Mouse (Mus musculus) ES-E14 (cell line): ENCODE results near the gene Sdhb. TPM values are rescaled to one million over a fixed set of nuclear protein-coding genes. Genes with fewer than 3 reads are reported as not detected.

Experiments used
- DNase-seq: peaks from one replicate; pipeline ENCODE4 v3.0.0-alpha.2; 2013; ENCODE audit warnings: low read depth, low spot score
- H3K27ac ChIP-seq: 2 replicates; pipeline ENCODE4 v1.5.1; 2012; ENCODE audit warnings: low read depth, mild to moderate bottlenecking, low read length, moderate library complexity, mixed read lengths; ENCODE audit not compliant: poor library complexity, insufficient read depth, severe bottlenecking
- H3K36me3 ChIP-seq: 2 replicates; pipeline ENCODE4 v1.6.1; 2012; ENCODE audit warnings: mild to moderate bottlenecking, low read length, moderate library complexity, mixed read lengths; ENCODE audit not compliant: control insufficient read depth, poor library complexity, insufficient read depth, severe bottlenecking
- H3K4me1 ChIP-seq, 2 experiments: fragments of 150-350 bp in 1 of 2; sonication (generic) in 1 of 2; 2 replicates each; pipeline ENCODE4 v1.6.1; 2012; ENCODE audit warnings: low read length in 2 of 2, mild to moderate bottlenecking in 1 of 2, mixed read lengths in 1 of 2; ENCODE audit not compliant: control insufficient read depth in 2 of 2, insufficient read depth in 2 of 2, poor library complexity in 1 of 2
- H3K4me3 ChIP-seq, 2 experiments: fragments of 150-350 bp in 1 of 2; sonication (generic) in 1 of 2; 2 replicates each; pipeline ENCODE4 v1.5.1; 2012; ENCODE audit warnings: low read length in 2 of 2, low read depth in 1 of 2, mild to moderate bottlenecking in 1 of 2, mixed read lengths in 1 of 2; ENCODE audit not compliant: insufficient read depth in 1 of 2, poor library complexity in 1 of 2, severe bottlenecking in 1 of 2
- H3K9ac ChIP-seq: 2 replicates; pipeline ENCODE4 v1.6.1; 2012; ENCODE audit warnings: low read depth, mild to moderate bottlenecking, low read length, mixed read lengths; ENCODE audit not compliant: poor library complexity, insufficient read depth, severe bottlenecking
- H3K9me3 ChIP-seq: fragments of 150-350 bp; sonication (generic); 2 replicates; pipeline ENCODE4 v1.6.1; 2012; ENCODE audit warnings: low read depth, mild to moderate bottlenecking, low read length; ENCODE audit not compliant: control insufficient read depth, insufficient read depth
- CHD2 ChIP-seq: IDR thresholded peaks from 2 replicates; pipeline ENCODE4 v1.6.1; 2014; ENCODE audit warnings: mild to moderate bottlenecking, low read depth, low read length, inconsistent platforms
- HCFC1 ChIP-seq: IDR thresholded peaks from 2 replicates; pipeline ENCODE4 v1.6.1; 2012; ENCODE audit warnings: low read length, inconsistent platforms, borderline replicate concordance; ENCODE audit not compliant: insufficient read depth
- MAFK ChIP-seq: IDR thresholded peaks from 2 replicates; pipeline ENCODE4 v1.6.1; 2014; ENCODE audit warnings: mild to moderate bottlenecking, low read depth, low read length, inconsistent platforms; ENCODE audit not compliant: insufficient read depth
- ZC3H11A ChIP-seq: IDR thresholded peaks from 2 replicates; pipeline ENCODE4 v1.6.1; 2012; ENCODE audit warnings: low read depth, mild to moderate bottlenecking, inconsistent platforms, low read length, borderline replicate concordance
- ZNF384 ChIP-seq: IDR thresholded peaks from 2 replicates; pipeline ENCODE4 v1.6.1; 2012; ENCODE audit warnings: low read depth, low read length, inconsistent platforms
- in situ Hi-C, 2 experiments: fragments of 600-800 bp; cut with MboI; formaldehyde crosslinking; loops; one replicate each; pipeline ENCODE4 v1.15.1; 2025; ENCODE audit warnings: low sequenced_read_pairs in 2 of 2, inconsistent platforms in 1 of 2; ENCODE audit not compliant: unreplicated experiment in 2 of 2
- total RNA-seq: library from RNA; depleted of rRNA; stranded (reverse); fragments of 300-350 nt; gene quantifications from 2 replicates; pipeline ENCODE4 v1.2.3, GENCODE M21; 2012

Gene Sdhb
- total RNA-seq, 1 experiment: 135 TPM

GRCm38 (mm10) chr4:140987476-140987875, 26.5 kb downstream of the Sdhb start:
- Histone ChIP-seq H3K9ac (peak overlapping the region; percentile 87), H3K4me1 (peaks cover 2 to 13% of the 10 kb centered on the region in 2 experiments; a peak in 3 of 4 replicates), H3K4me3 (peak overlapping the region; percentile 93 to 94), H3K36me3 (no peaks in the 10 kb centered on the region), H3K9me3 (no peaks in the 10 kb centered on the region), H3K27ac (no peak overlapping the region)
- in situ Hi-C loops: no loop called here
- no peak for DNase-seq
- TF ChIP-seq ZNF384: no peak
- TF ChIP-seq CHD2: no peak
- no peak for TF ChIP-seq MAFK
- TF ChIP-seq HCFC1: no peak
- no peak for TF ChIP-seq ZC3H11A

- H3K4me1 ChIP-seq: peaks cover 2 to 8% of the 10 kb centered on the region in 2 experiments; a peak in 2 of 4 replicates
Observed at GRCm38 (mm10) chr4:140988706-140989290, 27.8 kb downstream of the Sdhb start.

DNA sequence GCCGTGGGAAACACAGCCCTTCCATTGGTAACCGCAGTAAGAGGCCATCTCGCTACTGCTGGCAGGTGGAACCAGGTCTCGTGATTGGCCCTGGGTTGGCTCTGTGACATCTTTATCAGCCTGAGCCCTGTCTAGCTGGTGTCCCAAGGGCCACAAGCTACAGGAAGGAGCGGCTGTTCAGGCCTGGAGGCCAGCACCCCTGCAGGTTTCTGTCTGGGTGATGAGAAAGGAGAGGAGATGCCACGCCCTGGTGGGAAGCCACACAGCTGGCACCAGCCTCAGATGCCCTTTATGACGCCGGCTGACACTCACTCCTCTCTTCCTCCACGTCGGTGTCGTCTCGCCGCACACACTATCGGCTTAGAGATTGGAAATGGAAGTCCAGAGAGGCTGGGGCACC, 28.4 kb downstream of the Sdhb start:
- Histone ChIP-seq H3K9ac (no peak overlapping the region), H3K4me1 (peaks cover 2 to 8% of the 10 kb centered on the region in 2 experiments; a peak in 2 of 4 replicates)
- in situ Hi-C loops: no loop called here

More at GRCm38 (mm10) chr4:140988706-140989290, 27.8 kb downstream of the Sdhb start:
- TF ChIP-seq HCFC1: no peak
- no peak for TF ChIP-seq MAFK
- no peak for TF ChIP-seq ZNF384
- TF ChIP-seq CHD2: no peak
- no peak for TF ChIP-seq ZC3H11A
- in situ Hi-C loops: no loop called here
- Histone ChIP-seq H3K27ac (no peak overlapping the region), H3K9ac (no peak overlapping the region), H3K36me3 (peaks cover 5% of the 10 kb centered on the region; the same call in 1 of the 2 replicates), H3K9me3 (no peaks in the 10 kb centered on the region), H3K4me3 (no peak overlapping the region)
- DNase-seq: no peak

GRCm38 (mm10) chr4:140992215-140992614, 31.2 kb downstream of the Sdhb start:
- Histone ChIP-seq H3K27ac (no peak overlapping the region), H3K36me3 (peaks cover 17% of the 10 kb centered on the region; the same call in 1 of the 2 replicates), H3K4me3 (no peak overlapping the region), H3K4me1 (peaks cover 2 to 8% of the 10 kb centered on the region in 2 experiments; a peak in 2 of 4 replicates), H3K9me3 (no peaks in the 10 kb centered on the region), H3K9ac (no peak overlapping the region)
- in situ Hi-C loops: no loop called here
- TF ChIP-seq CHD2 (no peak), ZNF384 (no peak), ZC3H11A (no peak), HCFC1 (no peak), MAFK (no peak)
- DNase-seq: no peak

More for the DNA sequence above, 28.4 kb downstream of the Sdhb start:
- no peak overlapping the region for H3K27ac ChIP-seq
- H3K4me3 ChIP-seq: no peak overlapping the region
- TF ChIP-seq MAFK: no peak
- no peak for TF ChIP-seq CHD2
- no peak for TF ChIP-seq HCFC1
- TF ChIP-seq ZC3H11A: no peak
- no peak for TF ChIP-seq ZNF384
- no peaks in the 10 kb centered on the region for H3K9me3 ChIP-seq
- DNase-seq: no peak
- peaks cover 6% of the 10 kb centered on the region; the same call in 1 of the 2 replicates for H3K36me3 ChIP-seq
